Mouse (Mus musculus) naive thymus-derived CD4-positive, alpha-beta T cell, adult 5 months (primary cell): ENCODE results near the gene Trpd52l3. TPM values are rescaled to one million over a fixed set of nuclear protein-coding genes. Genes with fewer than 3 reads are reported as not detected.

Experiments used
- polyA plus RNA-seq: library from polyadenylated mRNA; unstranded; fragments of 100-300 nt; shearing (Covaris generic); gene quantifications from one replicate; pipeline ENCODE4 v1.2.1, GENCODE M21; 2017

Trpd52l3 gene
- not detected for polyA plus RNA-seq

GRCm38 (mm10) chr19:30003621-30004020, at the start of gene Trpd52l3:
Gene Trpd52l3, plus strand, starts transcription at chr19:30003790.

GRCm38 (mm10) chr19:30029894-30030635, 26.5 kb downstream of the Trpd52l3 start, which contains the start of gene Uhrf2:
Gene Uhrf2, plus strand, starts transcription at chr19:30030513.

Other genes with a start within 250 kb of the Trpd52l3 start
- gene 9930021J03Rik, start 197.8 kb upstream of the Trpd52l3 start, polyA plus RNA-seq: 11.4 TPM
- 10.1 TPM for gene Ranbp6, start 190.8 kb upstream of the Trpd52l3 start, polyA plus RNA-seq
- gene Il33, start 78.7 kb upstream of the Trpd52l3 start, polyA plus RNA-seq: not detected
- gene Uhrf2, start 26.7 kb downstream of the Trpd52l3 start, polyA plus RNA-seq: 113 TPM
- gene Gldc, start 171.6 kb downstream of the Trpd52l3 start, polyA plus RNA-seq: not detected
- gene Mbl2, start 229.2 kb downstream of the Trpd52l3 start, polyA plus RNA-seq: not detected